Mouse (Mus musculus) embryonic facial prominence, embryonic 12.5 days (tissue): ENCODE data around the gene Tex19.2. TPM values are rescaled to one million over a fixed set of nuclear protein-coding genes. Genes with fewer than 3 reads are reported as not detected.
"Not testable (repeated sequence)": the region's sequence is repeated elsewhere in the genome, so short reads cannot be mapped to it uniquely, and the experiment has no call there.

Source experiments
- ATAC-seq: fragments of 200-750 bp; cut with Nextera tagmentation; 2 replicates; pipeline ENCODE4 v1.8.0; 2017; ENCODE audit not compliant: insufficient number of reproducible peaks, insufficient read depth, low FRiP score, low TSS enrichment
- H3K27ac ChIP-seq: fragments of 300-500 bp; sonication (generic); 2 replicates; pipeline ENCODE4 v1.5.1; 2016; ENCODE audit warnings: mild to moderate bottlenecking
- H3K27me3 ChIP-seq: fragments of 300-500 bp; sonication (generic); 2 replicates; pipeline ENCODE4 v1.6.1; 2016; ENCODE audit warnings: mild to moderate bottlenecking, moderate library complexity
- H3K36me3 ChIP-seq: fragments of 300-500 bp; sonication (generic); 2 replicates; pipeline ENCODE4 v1.6.1; 2016; ENCODE audit warnings: mild to moderate bottlenecking
- H3K4me1 ChIP-seq: fragments of 300-500 bp; sonication (generic); 2 replicates; pipeline ENCODE4 v1.6.1; 2016
- H3K4me2 ChIP-seq: fragments of 300-500 bp; sonication (generic); replicated peaks from 2 replicates; pipeline ENCODE4 v1.6.1; 2016; ENCODE audit warnings: mild to moderate bottlenecking, moderate library complexity
- H3K4me3 ChIP-seq: fragments of 300-500 bp; sonication (generic); 2 replicates; pipeline ENCODE4 v1.5.1; 2016; ENCODE audit warnings: mild to moderate bottlenecking
- H3K9ac ChIP-seq: fragments of 300-500 bp; sonication (generic); 2 replicates; pipeline ENCODE4 v1.6.1; 2016; ENCODE audit warnings: mild to moderate bottlenecking, moderate library complexity
- H3K9me3 ChIP-seq: fragments of 300-500 bp; sonication (generic); 2 replicates; pipeline ENCODE4 v1.6.1; 2016; ENCODE audit warnings: mild to moderate bottlenecking, moderate library complexity
- WGBS: fragments of 180-500 bp; shearing (Covaris S2); methylation state at CpG from one replicate; pipeline ENCODE4 v1.1.7; 2016; 5-methylcytosine and 5-hydroxymethylcytosine counted together
- polyA plus RNA-seq: library from polyadenylated mRNA; unstranded; fragments of >200 nt; fragmentation: Nextera tagmentation; extraction: Ambion mirVana; gene quantifications from 2 replicates; pipeline ENCODE4 v1.2.1, GENCODE M21; 2016

Gene Tex19.2
- polyA plus RNA-seq, 1 experiment from 2014 or later, result 0.08 TPM

DNA sequence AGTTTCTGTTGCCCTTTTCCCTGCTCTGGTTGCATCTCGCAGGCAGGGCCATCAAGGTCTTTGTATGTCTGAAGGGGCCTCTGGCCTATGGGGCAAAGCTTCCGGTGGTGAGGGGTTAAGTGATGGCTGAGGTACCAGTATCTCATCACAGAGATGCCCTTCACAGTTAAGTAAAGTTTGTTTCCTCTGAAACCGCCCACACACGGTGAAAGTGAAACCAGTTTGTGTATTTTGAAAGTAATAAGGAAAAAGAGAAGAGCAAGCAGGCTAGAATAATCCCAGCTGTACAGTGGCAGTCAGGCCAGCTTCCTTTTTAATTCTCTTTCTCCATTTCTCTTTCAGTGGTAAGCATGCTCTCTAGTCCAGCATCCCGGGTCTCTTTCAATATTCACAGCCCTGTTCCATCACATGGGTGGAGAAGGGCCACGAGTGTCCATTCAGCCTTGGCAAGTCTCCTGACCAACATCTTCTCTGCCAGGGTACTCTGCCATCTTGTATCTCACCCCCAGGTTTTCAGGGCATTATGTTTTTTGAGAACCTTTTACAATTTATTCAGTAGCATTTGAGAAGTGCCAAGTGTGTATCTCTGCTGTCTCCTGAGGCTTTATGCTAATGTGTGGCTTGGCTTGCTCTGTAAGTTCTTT, 35.5 kb downstream of the Tex19.2 start:
- Histone ChIP-seq H3K4me3 (no peak overlapping the region), H3K9me3 (no peaks in the 10 kb centered on the region), H3K9ac (no peak overlapping the region), H3K27me3 (no peaks in the 10 kb centered on the region), H3K4me1 (no peaks in the 10 kb centered on the region), H3K27ac (no peak overlapping the region), H3K36me3 (no peaks in the 10 kb centered on the region), H3K4me2 (no peak overlapping the region)
- 72% methylated on average over 6 of the region's 6 CpGs for WGBS
- no peak for ATAC-seq

DNA sequence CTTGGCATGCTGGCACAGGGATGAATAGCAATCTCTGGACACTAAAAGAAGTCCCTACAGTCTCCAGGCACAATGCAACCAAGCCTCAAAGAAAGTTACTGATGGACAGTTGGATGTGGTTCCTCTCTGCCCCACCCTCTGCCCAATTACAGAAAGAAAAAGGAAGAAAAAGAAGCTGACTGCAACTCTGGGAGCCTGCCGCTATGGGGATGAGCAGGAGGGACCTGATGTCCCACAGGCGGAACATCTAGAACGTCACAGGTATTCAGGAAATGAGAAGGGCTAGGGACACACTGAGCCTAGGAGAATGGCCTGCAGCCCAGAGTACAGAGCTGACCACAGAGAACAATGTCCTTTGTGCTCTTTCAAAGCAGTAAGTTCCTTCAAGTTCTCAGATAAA, 36.2 kb downstream of the Tex19.2 start:
- Histone ChIP-seq H3K9ac (no peak overlapping the region), H3K4me3 (no peak overlapping the region), H3K4me1 (no peaks in the 10 kb centered on the region), H3K36me3 (no peaks in the 10 kb centered on the region), H3K27ac (no peak overlapping the region), H3K9me3 (no peaks in the 10 kb centered on the region), H3K27me3 (no peaks in the 10 kb centered on the region), H3K4me2 (no peak overlapping the region)
- ATAC-seq, result no peak
- WGBS, result 78% methylated on average over 3 of the region's 3 CpGs

DNA sequence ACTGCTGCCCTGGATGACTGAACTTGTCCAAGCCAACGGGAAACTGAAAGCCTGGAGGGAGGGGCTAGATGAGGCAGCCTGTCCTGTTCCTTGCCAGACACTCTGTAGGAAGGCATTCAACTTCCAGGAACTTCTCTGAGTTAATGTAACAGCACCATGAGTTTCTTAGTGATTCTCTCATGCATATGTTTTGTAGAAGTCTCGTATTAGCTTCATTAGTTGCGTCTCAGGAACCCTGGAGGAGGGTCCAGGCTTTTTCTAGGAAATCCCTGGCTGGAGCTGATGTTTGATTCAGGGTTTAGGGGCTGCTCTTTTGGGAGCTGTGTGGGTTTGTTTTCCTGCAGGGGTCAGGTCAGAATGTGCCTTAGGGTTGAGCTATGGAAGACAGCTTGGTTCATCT, 37.4 kb downstream of the Tex19.2 start, which contains the start of gene Sectm1a:
Gene Sectm1a (minus strand): TSS at position 101 of the 400 bp plus-strand sequence.
- Histone ChIP-seq H3K36me3 (no peaks in the 10 kb centered on the region), H3K27ac (no peak within 1 kb of the TSS), H3K4me3 (no peak within 1 kb of the TSS), H3K9ac (no peak within 1 kb of the TSS), H3K27me3 (no peaks in the 10 kb centered on the region), H3K4me1 (no peaks in the 10 kb centered on the region), H3K9me3 (no peaks in the 10 kb centered on the region), H3K4me2 (no peak within 1 kb of the TSS)
- ATAC-seq, result no peak
- WGBS, result 68% methylated on average over 3 of the region's 3 CpGs

GRCm38 (mm10) chr11:121080330-121080729, 38.1 kb downstream of the Tex19.2 start:
- no peak overlapping the region for H3K4me2 ChIP-seq
- H3K4me1 ChIP-seq, result no peaks in the 10 kb centered on the region
- 90% methylated on average over 8 of the region's 8 CpGs for WGBS
- ATAC-seq, result no peak
- H3K36me3 ChIP-seq, result no peaks in the 10 kb centered on the region
- H3K27ac ChIP-seq, result no peak overlapping the region
- no peaks in the 10 kb centered on the region for H3K27me3 ChIP-seq
- no peak overlapping the region for H3K4me3 ChIP-seq
- H3K9me3 ChIP-seq, result no peaks in the 10 kb centered on the region
- no peak overlapping the region for H3K9ac ChIP-seq

DNA sequence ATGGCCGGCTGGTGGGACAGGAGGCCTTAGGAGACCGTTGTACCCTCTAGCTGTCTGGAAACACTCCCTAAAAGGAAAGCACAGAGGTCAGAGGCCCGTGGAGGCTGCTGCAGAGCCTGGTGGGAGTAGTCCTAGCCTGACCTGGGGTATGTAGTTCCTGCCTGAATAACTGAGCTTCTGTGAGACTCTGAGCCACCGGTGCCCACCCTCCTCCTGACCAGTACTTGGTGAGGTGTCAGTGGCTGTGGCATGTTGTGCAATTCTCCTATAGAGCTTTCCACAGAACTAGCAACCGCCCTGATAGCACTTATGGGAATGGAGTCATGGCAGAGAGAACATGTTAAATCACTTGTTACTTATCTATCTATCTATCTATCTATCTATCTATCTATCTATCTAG, 42.8 kb downstream of the Tex19.2 start:
- no peak overlapping the region for H3K9ac ChIP-seq
- no peaks in the 10 kb centered on the region for H3K36me3 ChIP-seq
- H3K9me3 ChIP-seq, result no peaks in the 10 kb centered on the region
- no peak overlapping the region for H3K4me3 ChIP-seq
- no peak for ATAC-seq
- no peaks in the 10 kb centered on the region for H3K4me1 ChIP-seq
- no peaks in the 10 kb centered on the region for H3K27me3 ChIP-seq
- no peak overlapping the region for H3K4me2 ChIP-seq
- no peak overlapping the region for H3K27ac ChIP-seq
- WGBS, result 68% methylated on average over 5 of the region's 5 CpGs

DNA sequence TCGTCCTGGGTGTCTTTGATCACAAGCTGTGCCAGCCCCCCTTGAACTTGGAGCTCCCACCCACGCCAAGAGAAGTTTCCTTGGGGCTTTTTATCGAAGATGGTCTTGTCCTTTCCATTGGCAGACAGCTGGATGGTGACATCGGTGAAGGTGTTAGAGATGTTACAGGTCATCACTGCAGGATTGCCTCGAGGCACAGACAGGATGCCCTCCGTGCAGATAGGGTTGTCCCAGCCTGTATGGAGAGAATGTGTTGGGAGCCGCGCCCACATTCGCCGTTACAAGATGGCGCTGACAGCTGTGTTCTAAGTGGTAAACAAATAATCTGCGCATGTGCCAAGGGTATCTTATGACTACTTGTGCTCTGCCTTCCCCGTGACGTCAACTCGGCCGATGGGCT, 48.8 kb downstream of the Tex19.2 start:
- H3K9me3 ChIP-seq, H3K27me3 ChIP-seq, H3K9ac ChIP-seq, H3K36me3 ChIP-seq, H3K4me3 ChIP-seq, H3K27ac ChIP-seq, H3K4me2 ChIP-seq, ATAC-seq, H3K4me1 ChIP-seq: not testable (repeated sequence)
- 90% methylated on average over 12 of the region's 16 CpGs for WGBS

DNA sequence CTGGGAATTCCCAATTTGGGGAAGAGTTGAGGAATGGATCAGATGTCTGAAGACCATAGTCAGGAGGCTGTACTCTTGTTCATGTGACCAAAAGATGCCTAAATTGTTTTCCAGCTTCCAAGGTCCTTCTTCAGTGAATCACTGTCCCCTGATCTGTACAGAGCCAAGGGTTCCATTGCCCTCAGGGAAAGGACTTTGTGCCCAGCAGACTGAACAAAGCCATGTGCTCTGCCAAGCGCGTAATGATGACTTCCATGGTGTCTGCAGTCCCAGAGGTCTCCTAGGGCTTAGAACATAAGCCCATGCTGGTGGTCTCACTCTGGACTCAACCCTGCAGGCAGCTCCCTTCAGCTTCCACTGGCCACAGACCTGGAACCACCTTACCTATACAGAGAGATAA, 50.6 kb downstream of the Tex19.2 start:
- Histone ChIP-seq H3K27me3 (no peaks in the 10 kb centered on the region), H3K36me3 (no peaks in the 10 kb centered on the region), H3K27ac (no peak overlapping the region), H3K9me3 (no peaks in the 10 kb centered on the region), H3K4me3 (no peak overlapping the region), H3K4me2 (no peak overlapping the region), H3K4me1 (no peaks in the 10 kb centered on the region), H3K9ac (no peak overlapping the region)
- no peak for ATAC-seq
- WGBS, result 81% methylated on average over 2 of the region's 2 CpGs

Other genes with a start within 250 kb of the Tex19.2 start
- gene Ccdc57, start 185.8 kb downstream of the Tex19.2 start, polyA plus RNA-seq, result 7.2 and 7.5 TPM in 2 replicates
- 46.2 and 46.9 TPM in 2 replicates for gene Slc16a3, start 170.2 kb downstream of the Tex19.2 start, polyA plus RNA-seq
- 159 and 160 TPM in 2 replicates for gene Csnk1d, start 127.3 kb downstream of the Tex19.2 start, polyA plus RNA-seq
- gene Cd7, start 79.3 kb downstream of the Tex19.2 start, polyA plus RNA-seq, result 0.32 and 0.38 TPM in 2 replicates
- gene Sectm1b, start 55.1 kb downstream of the Tex19.2 start, polyA plus RNA-seq, result not detected in 2 replicates
- gene Sectm1a, start 37.5 kb downstream of the Tex19.2 start, polyA plus RNA-seq, result not detected in 2 replicates
- gene Tex19.1, start 27.5 kb upstream of the Tex19.2 start, polyA plus RNA-seq, result not detected in 2 replicates
- gene Uts2r, start 41.6 kb upstream of the Tex19.2 start, polyA plus RNA-seq, result 0.22 TPM in 2 replicates
- gene Hexdc, start 85.8 kb upstream of the Tex19.2 start, polyA plus RNA-seq, result 10.4 and 10.5 TPM in 2 replicates
- gene Ogfod3, start 86.0 kb upstream of the Tex19.2 start, polyA plus RNA-seq, result 22.1 and 22.9 TPM in 2 replicates
- gene Cybc1, start 110.6 kb upstream of the Tex19.2 start, polyA plus RNA-seq, result 37.9 and 38.9 TPM in 2 replicates
- 63.1 and 70.0 TPM in 2 replicates for gene Narf, start 118.6 kb upstream of the Tex19.2 start, polyA plus RNA-seq
- gene Foxk2, start 141.3 kb upstream of the Tex19.2 start, polyA plus RNA-seq, result 10.6 and 10.8 TPM in 2 replicates
- gene Wdr45b, start 235.8 kb upstream of the Tex19.2 start, polyA plus RNA-seq, result 102 and 103 TPM in 2 replicates